Mouse (Mus musculus) bone marrow macrophage, adult 2 months (primary cell): ENCODE measurements around the gene Qrich1.

Experiments
- CTCF ChIP-seq: IDR thresholded peaks from 2 replicates; pipeline ENCODE4 v1.5.1; 2012; ENCODE audit warnings: low read depth, mild to moderate bottlenecking, low read length, moderate library complexity
- POLR2A ChIP-seq: IDR thresholded peaks from 2 replicates; pipeline ENCODE4 v1.6.1; 2012; ENCODE audit warnings: mild to moderate bottlenecking, low read depth, low read length, borderline replicate concordance

- TF ChIP-seq CTCF (no peak), POLR2A (no peak)
Measured at GRCm38 (mm10) chr9:108484021-108484420, 32.6 kb upstream of the Qrich1 start.
